Mouse (Mus musculus): ENCODE measurements around the gene Kcnk18.

- TF ChIP-seq POLR2A (IDR thresholded peaks at IDR 0.05; ENCODE audit: low read depth, low read length) (no peak), CTCF (IDR thresholded peaks at IDR 0.05; ENCODE audit: borderline replicate concordance, insufficient read depth, low read length) (peak; percentile 81)
These were observed 22.8 kb upstream of the Kcnk18 start for GRCm38 (mm10) chr19:59196111-59196666.
